Mouse (Mus musculus): ENCODE measurements at regions not wholly inside any gene's neighbourhood (a gene's known extent, or its start where the extent isn't known, plus 50 kb on each side); places are given as distances from the start of the nearest gene placed in this dataset.

GRCm38 (mm10) chr6:116854029-116854428, 137.3 kb upstream of the Tmem72 start:
- TF ChIP-seq CTCF (IDR thresholded peaks at IDR 0.05; ENCODE audit: extremely low read depth, insufficient read length, insufficient replicate concordance, low read depth, low read length) (no peak), POLR2A (IDR thresholded peaks at IDR 0.05; ENCODE audit: low read depth, low read length) (no peak)

All from small intestine, adult 2 months (tissue).